Mouse (Mus musculus) brain, embryonic 14.5 days (tissue): ENCODE data around the gene Mtfmt.

Experiments used
- CTCF ChIP-seq: fragments of 200-500 bp; IDR thresholded peaks from 2 replicates; pipeline ENCODE4 v1.5.1; 2012; ENCODE audit warnings: inconsistent platforms, mild to moderate bottlenecking, moderate library complexity, borderline replicate concordance; ENCODE audit not compliant: insufficient read depth, insufficient read length; ENCODE audit errors: extremely low read depth
- POLR2A ChIP-seq: fragments of 200-500 bp; IDR thresholded peaks from 2 replicates; pipeline ENCODE4 v1.6.1; 2012; ENCODE audit warnings: mild to moderate bottlenecking, inconsistent platforms, borderline replicate concordance; ENCODE audit not compliant: poor library complexity, insufficient read depth, insufficient read length, severe bottlenecking; ENCODE audit errors: extremely low read depth

- TF ChIP-seq CTCF (no peak), POLR2A (no peak)
These were observed 30.5 kb upstream of the Mtfmt start for GRCm38 (mm10) chr9:65405184-65405449.
